Mouse (Mus musculus) thymus, adult 2 months (tissue): ENCODE data around the gene A930004D18Rik.

Experiments used
- CTCF ChIP-seq: fragments of 200-500 bp; IDR thresholded peaks from 2 replicates; pipeline ENCODE4 v1.5.1; 2012; ENCODE audit warnings: mild to moderate bottlenecking, control low read depth, low read length, moderate library complexity, borderline replicate concordance; ENCODE audit not compliant: control insufficient read depth, poor library complexity, insufficient read depth; ENCODE audit errors: extremely low read depth
- POLR2A ChIP-seq: fragments of 200-500 bp; IDR thresholded peaks from 2 replicates; pipeline ENCODE4 v1.6.1; 2012; ENCODE audit warnings: mild to moderate bottlenecking, low read length, control low read depth, moderate library complexity; ENCODE audit not compliant: control insufficient read depth, poor library complexity, insufficient read depth; ENCODE audit errors: extremely low read depth

GRCm38 (mm10) chr2:18016639-18017038 is 20.9 kb downstream of the A930004D18Rik start:
- TF ChIP-seq CTCF (no peak), POLR2A (no peak)
